In the genomic region with DNA sequence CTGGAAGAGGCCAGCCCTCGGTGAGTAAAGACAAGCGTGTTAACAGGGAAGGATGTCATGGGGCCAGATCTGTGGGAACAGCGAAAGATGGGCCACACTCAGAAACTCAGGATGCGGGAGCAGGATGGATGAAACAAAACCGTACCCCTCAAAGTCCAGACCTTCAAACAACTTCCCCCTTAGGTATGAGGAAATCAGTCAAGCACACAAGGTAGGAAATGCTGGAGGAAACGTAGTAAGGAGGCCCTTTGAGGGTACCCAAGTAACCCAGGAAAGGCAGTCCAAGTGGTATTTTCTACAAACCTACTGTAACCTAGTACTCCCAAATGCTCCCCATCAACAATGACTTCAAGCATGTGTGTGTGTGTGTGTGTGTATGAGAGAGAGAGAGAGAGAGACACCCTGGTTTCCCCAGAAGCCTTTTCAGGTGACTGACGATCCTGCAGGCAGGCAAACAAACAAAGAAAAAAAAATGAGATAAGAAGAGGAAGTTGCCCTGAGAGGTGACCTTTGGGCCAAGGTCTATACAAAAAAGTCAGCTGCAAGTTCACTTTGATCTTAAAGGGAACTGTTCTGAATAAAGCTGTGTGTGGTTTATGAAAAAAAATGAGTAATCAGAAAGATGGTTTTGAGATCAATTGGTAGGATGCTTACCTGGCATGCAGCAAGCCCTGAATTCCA, we compare ENCODE assay signal across 12 mouse cellular contexts. TPM values are rescaled to one million over a fixed set of nuclear protein-coding genes. Genes with fewer than 3 reads are reported as not detected.
DNase-seq lines count a peak whose midpoint lies in the region; ATAC-seq lines count a peak whose summit lies in the region.
"Had no signal": no experiment of that assay in that cellular context is flagged by ENCODE, and none has a peak within 500 bp of the region (broad histone marks: within the 10 kb centered on the region; RNA-seq: fewer than 3 reads in every experiment).

No protein-coding gene starts in this region.

- H3K4me1 ChIP-seq in intestine, embryonic 16.5 days (ENCODE audit: control insufficient read depth, insufficient read depth, low read length): peaks cover 8% of the 10 kb centered on the region
- H3K4me1 ChIP-seq in intestine, embryonic 15.5 days (replicated peaks): 0 out of 2 replicates have a peak, but pooled peaks cover 2% of the 10 kb centered on the region
- peaks cover 3% of the 10 kb centered on the region for H3K4me1 ChIP-seq in liver, embryonic 16.5 days (ENCODE audit: control insufficient read depth, low read depth, low read length)
- H3K4me1 ChIP-seq in midbrain, embryonic 10.5 days: no peaks in the 10 kb centered on the region

- no peaks in the 10 kb centered on the region for H3K27me3 ChIP-seq in intestine, embryonic 16.5 days (replicated peaks; ENCODE audit: control insufficient read depth, insufficient read depth, low read length)
- H3K27me3 ChIP-seq in intestine, embryonic 15.5 days (replicated peaks): no peaks in the 10 kb centered on the region
- H3K27me3 ChIP-seq in liver, embryonic 16.5 days (ENCODE audit: control insufficient read depth, insufficient read depth, low read depth, low read length): no peaks in the 10 kb centered on the region
- no peaks in the 10 kb centered on the region for H3K27me3 ChIP-seq in midbrain, embryonic 10.5 days (ENCODE audit: low read depth, poor library complexity, severe bottlenecking)

- no peak overlapping the region for H3K27ac ChIP-seq in intestine, embryonic 16.5 days (ENCODE audit: low read length)
- H3K27ac ChIP-seq in intestine, embryonic 15.5 days: no peak overlapping the region
- no peak overlapping the region for H3K27ac ChIP-seq in liver, embryonic 16.5 days (ENCODE audit: low read length)
- no peak overlapping the region for H3K27ac ChIP-seq in midbrain, embryonic 10.5 days (replicated peaks)

- no peak overlapping the region for H3K4me2 ChIP-seq in intestine, embryonic 16.5 days (ENCODE audit: low read depth, low read length)
- H3K4me2 ChIP-seq in intestine, embryonic 15.5 days (replicated peaks): no peak overlapping the region
- no peak overlapping the region for H3K4me2 ChIP-seq in liver, embryonic 16.5 days (ENCODE audit: low read depth, low read length)
- H3K4me2 ChIP-seq: lung, embryonic 14.5 days had no signal

- H3K4me3 ChIP-seq in intestine, embryonic 16.5 days (ENCODE audit: low read length): no peak overlapping the region
- no peak overlapping the region for H3K4me3 ChIP-seq in intestine, embryonic 15.5 days (replicated peaks)
- H3K4me3 ChIP-seq in liver, embryonic 16.5 days (ENCODE audit: low read depth, low read length): no peak overlapping the region
- no peak overlapping the region for H3K4me3 ChIP-seq in midbrain, embryonic 10.5 days
- H3K4me3 ChIP-seq: myocyte had no signal

- peak; percentile 28; the same call in 1 of the 2 replicates for ATAC-seq in intestine, embryonic 16.5 days
- no peak for ATAC-seq in intestine, embryonic 15.5 days
- ATAC-seq in liver, embryonic 16.5 days (ENCODE audit: low read depth): peak; percentile 41

- WGBS in intestine, embryonic 16.5 days: 68% methylated on average over 7 of the region's 7 CpGs
- WGBS in intestine, embryonic 15.5 days: 61% methylated on average over 7 of the region's 7 CpGs
- 41% methylated on average over 7 of the region's 7 CpGs for WGBS in liver, embryonic 16.5 days (ENCODE audit: insufficient replicate concordance)
- WGBS in midbrain, embryonic 10.5 days: 83% methylated on average over 7 of the region's 7 CpGs

- H3K9me3 ChIP-seq in intestine, embryonic 16.5 days (ENCODE audit: control insufficient read depth, low read length): no peaks in the 10 kb centered on the region
- H3K9me3 ChIP-seq in intestine, embryonic 15.5 days: no peaks in the 10 kb centered on the region
- no peaks in the 10 kb centered on the region for H3K9me3 ChIP-seq in liver, embryonic 16.5 days (replicated peaks; ENCODE audit: control insufficient read depth, low read length)
- H3K9me3 ChIP-seq in midbrain, embryonic 10.5 days (replicated peaks): no peaks in the 10 kb centered on the region

- H3K36me3 ChIP-seq in intestine, embryonic 16.5 days (ENCODE audit: control insufficient read depth, insufficient read depth, low read length): no peaks in the 10 kb centered on the region
- H3K36me3 ChIP-seq in intestine, embryonic 15.5 days: no peaks in the 10 kb centered on the region
- no peaks in the 10 kb centered on the region for H3K36me3 ChIP-seq in liver, embryonic 16.5 days (ENCODE audit: control insufficient read depth, insufficient read depth)
- 0 out of 2 replicates have a peak, but pooled peaks cover 5% of the 10 kb centered on the region for H3K36me3 ChIP-seq in midbrain, embryonic 10.5 days

- H3K9ac ChIP-seq in intestine, embryonic 16.5 days (ENCODE audit: low read depth, low read length): no peak overlapping the region
- no peak overlapping the region for H3K9ac ChIP-seq in intestine, embryonic 15.5 days
- H3K9ac ChIP-seq in liver, embryonic 16.5 days (ENCODE audit: low read depth, low read length): no peak overlapping the region
- H3K9ac ChIP-seq: lung, embryonic 14.5 days had no signal

- peak; percentile 42 to 48 for DNase-seq in B cell, adult 2 months
- peak; percentile 52 for DNase-seq in T-cell, adult 2 months (ENCODE audit: low spot score)
- no peak for DNase-seq in adrenal gland, postnatal 10 days
- no peak for DNase-seq in midbrain, embryonic 10.5 days (ENCODE audit: low spot score)
- DNase-seq: adrenal gland, postnatal 25 days; cerebellum, adult 9-11 months; lung, embryonic 14.5 days; retina, postnatal 1 day had no signal

RNA-seq across cellular contexts. Expression of a gene that starts 23.7 kb away (rescaled TPM):
- 51.4 and 56.1 TPM in 2 replicates for polyA plus RNA-seq in intestine, embryonic 16.5 days (2015; fragmentation: Nextera tagmentation; extraction: Ambion mirVana)
- 52.6 and 54.7 TPM in 2 replicates for polyA plus RNA-seq in intestine, embryonic 15.5 days (2015; fragmentation: Nextera tagmentation; extraction: Ambion mirVana)
- polyA plus RNA-seq in liver, embryonic 16.5 days (2015; fragmentation: Nextera tagmentation; extraction: Ambion mirVana): 20.3 and 22.3 TPM in 2 replicates
- 10 to 100 TPM; 54.3 to 59.4 TPM for total RNA-seq in adrenal gland, postnatal 10 days (2021)
- 65.5 and 68.2 TPM in 2 replicates for polyA plus RNA-seq in midbrain, embryonic 10.5 days (2016; fragmentation: Nextera tagmentation; extraction: Ambion mirVana)

RNA-seq across cellular contexts. Expression of a gene that starts 23.8 kb away (rescaled TPM):
- 34.9 and 39.3 TPM in 2 replicates for polyA plus RNA-seq in intestine, embryonic 16.5 days (2015; fragmentation: Nextera tagmentation; extraction: Ambion mirVana)
- polyA plus RNA-seq in intestine, embryonic 15.5 days (2015; fragmentation: Nextera tagmentation; extraction: Ambion mirVana): 31.3 and 33.1 TPM in 2 replicates
- polyA plus RNA-seq in liver, embryonic 16.5 days (2015; fragmentation: Nextera tagmentation; extraction: Ambion mirVana): 13.2 and 13.6 TPM in 2 replicates
- total RNA-seq in adrenal gland, postnatal 10 days (2021): 10 to 100 TPM; 35.4 to 40.8 TPM
- 37.5 and 46.4 TPM in 2 replicates for polyA plus RNA-seq in midbrain, embryonic 10.5 days (2016; fragmentation: Nextera tagmentation; extraction: Ambion mirVana)

Comparison
In these comparisons a context has a peak if more than half of its experiments do, and no peak if none do; other contexts are left out.
1. DNase-seq: peak in B cell, adult 2 months (2 of 2) and T-cell, adult 2 months (single experiment); none in adrenal gland, postnatal 10 days (single experiment) and midbrain, embryonic 10.5 days (single experiment).